Mouse (Mus musculus) mouse trophoblast stem cell (cell line): Measurements from ENCODE around the gene F12.

Experiments
- in situ Hi-C, 2 experiments: fragments of 300-500 bp; cut with MseI, MboI; formaldehyde crosslinking; loops; 2 replicates in 1 of 2; 3 replicates in 1 of 2; pipeline ENCODE4 v1.15.1; 2025

F12 gene

DNA sequence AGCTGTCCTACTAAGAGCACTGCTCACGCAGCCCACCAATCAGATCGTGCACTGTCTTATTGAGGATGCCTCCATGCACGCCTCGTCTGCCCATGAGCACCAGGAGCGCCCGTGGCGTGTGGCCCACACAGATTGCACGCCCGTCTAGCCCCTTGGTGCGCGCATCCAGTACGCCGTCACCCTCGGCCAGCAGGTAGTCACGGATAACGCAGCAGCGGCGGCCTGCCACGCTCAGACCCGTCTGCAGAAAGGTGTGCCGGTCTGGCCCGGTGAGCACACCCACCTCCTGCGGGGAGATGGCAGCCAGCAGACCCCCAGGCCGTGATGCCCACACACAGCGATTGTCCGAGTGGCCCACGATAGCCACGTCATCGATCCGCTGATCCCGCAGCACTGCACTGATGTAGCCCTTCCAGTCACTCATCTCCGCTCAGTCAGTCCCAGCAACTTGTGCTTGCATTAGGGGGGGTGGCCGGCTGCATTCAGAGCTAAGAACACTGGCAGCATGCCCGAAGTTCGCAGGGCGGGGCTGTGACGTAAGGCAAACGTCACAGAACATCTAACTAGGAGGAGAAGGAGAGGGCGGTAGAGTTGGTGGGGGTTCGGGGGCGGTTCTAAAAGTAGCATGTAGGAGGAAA is 11.7 kb downstream of the F12 start, which contains the start of gene Pfn3:
Gene Pfn3, minus strand, starts transcription at position 490 of the 638 bp plus-strand sequence.
- in situ Hi-C loops = loop anchor here in 1 of 2 experiments (5.0 kb wide), 1 partner anchor 52 kb away; no protein-coding TSS in a partner anchor

DNA sequence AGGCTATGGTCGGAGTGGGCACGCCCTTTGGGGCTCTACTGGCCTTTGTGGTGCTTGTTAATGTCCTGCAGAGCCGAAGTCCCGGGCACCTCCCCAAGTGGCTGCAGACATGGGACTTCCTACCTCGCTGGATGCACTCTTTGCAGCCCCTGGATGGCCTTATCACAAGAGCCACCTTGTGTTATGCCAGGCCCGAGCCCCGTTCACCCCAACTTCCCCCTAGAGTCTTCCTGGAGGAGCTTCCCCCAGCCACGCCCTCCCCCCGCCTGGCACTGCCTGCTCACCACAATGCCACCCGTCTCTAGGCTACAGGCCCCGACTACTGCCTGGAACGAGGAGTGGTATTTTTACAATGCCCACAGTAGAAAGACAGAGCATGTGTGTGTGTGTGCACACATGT is 13.3 kb downstream of the F12 start:
- in situ Hi-C loops = no loop called here

DNA sequence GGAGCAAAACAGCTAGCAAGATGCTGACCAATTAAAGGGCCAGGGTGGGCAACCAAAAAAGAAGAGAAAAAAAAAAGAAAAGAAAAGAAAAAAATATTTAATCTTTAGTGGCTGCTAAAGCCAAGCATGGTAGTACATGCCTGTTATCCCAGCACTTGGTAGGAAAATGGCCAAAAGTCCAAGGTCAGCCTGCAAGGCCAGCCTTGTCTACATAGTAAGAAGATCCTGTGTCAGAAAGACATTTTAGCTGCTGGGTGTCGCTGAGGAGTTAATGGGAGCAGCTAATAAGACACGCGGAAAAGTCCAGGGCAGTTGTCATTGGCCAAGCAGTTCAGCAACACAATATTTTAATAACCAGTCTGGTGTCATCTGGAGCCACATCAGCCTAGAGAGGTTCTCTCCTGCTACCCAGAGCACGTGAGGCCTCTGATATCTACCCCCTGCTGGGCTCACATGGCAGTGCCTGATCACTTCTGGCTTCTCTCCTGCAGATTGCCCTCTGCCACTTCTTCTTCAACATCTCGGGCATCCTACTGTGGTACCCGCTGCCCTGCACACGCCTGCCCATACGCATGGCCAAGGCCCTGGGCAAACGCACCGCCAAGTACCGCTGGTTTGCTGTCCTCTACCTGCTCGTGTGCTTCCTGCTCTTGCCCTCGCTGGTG is 13.8 kb downstream of the F12 start:
- in situ Hi-C loops = no loop called here

DNA sequence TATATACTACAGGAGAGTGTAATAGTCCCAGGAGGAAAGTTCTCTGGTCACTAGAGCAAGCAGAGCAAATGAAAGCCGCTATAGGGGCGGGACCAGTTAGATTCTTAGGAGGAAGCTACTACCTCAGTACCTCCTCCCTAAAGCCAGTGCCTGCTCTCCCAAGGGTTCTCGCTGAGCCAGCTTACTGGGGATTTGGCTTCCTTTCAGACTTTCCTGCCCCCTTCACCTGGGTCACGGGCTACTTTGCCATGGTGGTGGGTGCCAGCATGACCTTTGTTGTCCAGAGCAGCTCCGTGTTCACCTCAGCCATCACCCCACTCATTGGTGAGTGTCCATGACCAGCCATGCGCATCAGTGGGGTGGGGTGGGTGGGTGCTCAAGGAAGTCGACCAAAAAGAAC is 14.8 kb downstream of the F12 start:
- in situ Hi-C loops = no loop called here

DNA sequence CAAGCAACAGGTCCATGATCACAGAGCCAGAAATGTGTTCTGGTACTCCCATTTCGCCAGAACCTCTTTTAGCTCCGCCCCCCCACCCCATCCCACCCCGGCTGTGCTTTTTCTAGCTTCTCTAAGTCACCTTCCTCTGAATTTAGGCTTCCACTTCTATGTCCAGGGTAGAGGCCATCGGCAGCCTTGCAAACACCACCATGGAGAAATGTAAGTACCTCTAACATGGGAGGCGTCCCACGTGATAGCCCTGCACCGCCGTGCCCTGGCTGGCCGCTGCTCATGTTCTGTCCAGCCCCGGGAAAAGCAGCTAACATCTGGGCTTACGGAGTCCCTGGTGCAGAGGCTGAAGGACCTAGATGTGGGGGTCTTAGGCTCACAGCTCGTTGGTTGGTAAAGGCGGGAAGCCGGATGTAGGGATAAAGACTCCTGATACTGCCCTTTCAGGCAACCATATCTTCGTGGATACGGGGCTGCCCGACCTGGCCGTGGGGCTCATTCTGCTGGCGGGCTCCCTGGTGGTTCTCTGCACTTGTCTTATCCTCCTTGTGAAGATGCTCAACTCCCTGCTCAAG is 18.0 kb downstream of the F12 start:
- in situ Hi-C loops = loop anchor here in 1 of 2 experiments (5.0 kb wide), 1 partner anchor 59 kb away; no protein-coding TSS in a partner anchor

DNA sequence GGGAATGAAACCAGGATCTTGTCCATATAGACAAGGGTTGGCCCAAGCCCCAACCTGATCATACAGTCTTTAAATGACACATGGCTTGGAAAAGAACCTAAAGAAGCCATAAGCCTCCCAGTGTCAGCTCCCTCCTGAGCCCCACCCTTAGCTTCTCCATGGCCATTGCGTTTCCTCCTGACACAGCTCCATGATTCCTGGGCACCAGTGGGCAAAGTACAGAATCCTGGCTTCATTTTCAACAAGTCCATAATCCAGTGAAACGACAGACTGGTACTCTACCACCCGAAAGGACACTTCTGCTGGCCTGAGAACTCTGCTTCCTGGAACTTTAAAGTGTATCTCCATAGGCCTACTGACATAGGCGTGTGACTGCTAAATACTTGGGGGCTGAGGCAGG is 19.3 kb downstream of the F12 start:
- in situ Hi-C loops = loop anchor here in 1 of 2 experiments (5.0 kb wide), 1 partner anchor 60 kb away; no protein-coding TSS in a partner anchor

DNA sequence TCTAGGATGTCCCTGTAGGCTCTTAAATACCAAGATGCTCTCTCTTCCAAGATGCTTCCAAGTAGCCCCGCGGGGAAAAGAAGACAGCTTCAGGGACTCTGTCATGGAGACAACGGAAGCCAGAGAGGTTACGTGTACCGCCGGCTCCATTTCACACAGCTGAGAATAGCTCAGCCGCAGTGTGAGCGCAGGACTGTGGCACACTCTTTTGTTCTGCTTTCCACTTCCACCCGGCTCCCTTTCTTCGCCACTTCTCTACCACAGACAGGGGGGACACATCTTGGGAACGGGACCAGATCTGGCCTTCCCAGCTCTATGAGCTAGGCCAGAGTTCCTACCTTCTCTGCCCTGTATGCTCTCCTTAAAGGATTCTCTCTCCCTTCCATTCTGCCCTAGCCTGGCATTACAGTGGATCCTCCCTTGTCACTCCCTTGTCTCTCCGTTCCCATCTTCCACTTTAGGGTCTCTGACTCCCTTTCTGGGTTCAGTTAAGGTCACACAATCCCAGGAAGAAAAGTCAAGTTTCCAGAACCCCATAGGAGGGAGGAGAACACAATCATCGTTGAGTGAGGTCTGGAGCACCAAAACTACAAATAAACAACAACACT is 20.7 kb downstream of the F12 start:
- in situ Hi-C loops = loop anchor here in 1 of 2 experiments (5.0 kb wide), 1 partner anchor 61 kb away; no protein-coding TSS in a partner anchor

DNA sequence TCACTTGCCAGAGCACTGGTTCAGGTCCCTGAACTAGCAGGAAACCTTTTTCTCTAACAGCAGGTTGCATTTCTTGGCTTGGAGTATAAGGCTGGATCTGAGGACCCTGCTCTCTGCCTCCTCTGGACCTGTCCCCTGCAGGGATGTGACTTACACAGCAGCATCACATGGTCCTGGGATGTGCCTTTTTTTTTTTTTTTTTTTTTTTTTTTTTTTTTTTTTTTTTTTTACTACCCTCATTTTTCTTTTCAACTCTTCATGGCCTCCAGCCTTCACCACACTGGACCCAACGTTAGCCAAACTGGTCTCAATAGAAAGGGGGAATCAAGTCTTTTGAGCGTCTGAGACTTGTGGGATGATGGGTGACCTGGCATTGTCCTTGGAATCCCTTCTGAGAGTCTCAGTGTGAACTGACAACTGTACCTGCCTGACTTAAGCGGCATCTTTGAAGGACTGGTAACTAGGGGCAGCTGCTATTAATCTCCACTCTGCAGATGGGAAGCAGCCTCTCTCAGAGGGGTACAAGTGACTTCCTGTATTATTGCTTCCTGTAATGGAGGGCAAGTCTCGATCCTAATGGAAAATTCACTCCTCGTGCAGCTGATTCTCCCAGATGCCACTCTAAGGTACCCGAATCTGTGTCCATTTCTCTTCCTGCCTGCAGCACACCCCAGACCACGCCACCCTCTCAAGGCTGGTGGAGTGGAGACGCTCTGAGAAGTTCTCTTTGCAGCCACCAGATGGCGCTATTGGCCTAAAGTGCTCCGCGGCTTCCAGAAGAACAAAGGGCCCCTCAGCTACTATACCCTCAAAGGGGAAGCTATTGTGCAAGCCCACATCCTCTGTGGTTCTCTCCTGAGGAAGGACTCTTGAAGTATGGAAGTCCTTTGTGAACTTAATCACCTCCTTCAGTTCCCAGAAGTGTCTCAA is 21.5 kb downstream of the F12 start:
- in situ Hi-C loops = loop anchor here in 1 of 2 experiments (5.0 kb wide), 1 partner anchor 62 kb away; no protein-coding TSS in a partner anchor

DNA sequence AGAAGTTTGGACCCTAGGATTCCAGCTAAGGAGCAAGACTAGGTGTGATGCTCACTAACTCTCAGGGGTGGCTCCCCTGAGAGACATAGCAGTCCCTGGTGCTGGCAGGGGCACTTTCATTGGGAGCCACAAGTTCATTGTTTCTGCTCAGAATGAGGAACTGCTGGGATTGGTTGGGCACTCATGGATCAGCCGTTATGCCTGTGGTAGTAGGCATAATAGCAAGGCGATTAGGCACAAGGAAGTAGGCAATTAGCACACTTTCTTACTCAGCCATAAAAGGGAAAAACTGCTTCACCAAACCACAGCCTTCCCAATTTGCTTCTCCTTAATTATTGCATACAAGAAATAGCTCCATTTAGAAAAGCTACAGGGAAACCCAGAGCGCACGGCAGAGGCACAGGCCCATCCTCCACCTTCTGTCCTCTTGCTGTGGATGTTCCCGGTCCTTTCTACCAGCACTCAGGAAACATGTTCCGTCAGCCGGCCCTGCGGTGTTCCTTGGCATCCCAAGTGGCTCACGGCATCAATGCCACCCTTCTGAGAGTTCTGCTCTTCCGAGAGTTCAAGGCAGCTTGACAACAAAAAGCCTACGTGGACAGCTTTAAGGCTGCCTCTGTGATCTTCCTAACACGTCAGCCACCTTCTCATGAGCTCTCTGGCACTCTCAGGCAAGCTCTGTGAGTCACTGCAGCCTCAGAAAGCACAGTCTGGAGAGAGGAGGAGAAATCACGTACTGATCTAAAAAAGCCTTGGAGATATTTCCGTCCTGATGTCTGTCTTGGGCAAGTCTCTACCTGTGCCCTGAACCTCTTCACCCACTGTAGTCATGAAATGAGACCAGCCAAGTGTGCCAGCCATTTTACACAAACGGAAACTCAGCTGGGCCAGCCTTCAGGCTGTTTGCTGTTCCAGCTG is 22.4 kb downstream of the F12 start:
- in situ Hi-C loops = no loop called here

DNA sequence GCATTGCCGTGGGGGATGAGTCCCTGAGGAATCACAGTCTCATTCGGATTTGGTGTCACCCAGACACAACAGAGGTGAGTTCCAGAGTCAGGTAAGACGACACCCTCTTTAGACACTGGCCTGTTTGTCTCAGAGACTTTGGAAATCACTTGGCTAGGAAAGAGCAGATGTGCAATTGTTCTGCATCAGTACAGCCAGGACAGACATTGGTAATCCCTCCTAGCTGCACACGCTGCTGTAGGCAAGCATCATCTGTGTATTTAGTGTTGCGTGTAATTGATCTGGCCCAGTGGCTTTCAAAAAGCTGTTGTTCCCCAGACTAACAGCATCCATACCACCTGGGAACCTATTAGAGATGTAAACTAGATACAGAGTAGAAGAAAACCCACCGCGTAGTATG is 23.3 kb downstream of the F12 start:
- in situ Hi-C loops = no loop called here

DNA sequence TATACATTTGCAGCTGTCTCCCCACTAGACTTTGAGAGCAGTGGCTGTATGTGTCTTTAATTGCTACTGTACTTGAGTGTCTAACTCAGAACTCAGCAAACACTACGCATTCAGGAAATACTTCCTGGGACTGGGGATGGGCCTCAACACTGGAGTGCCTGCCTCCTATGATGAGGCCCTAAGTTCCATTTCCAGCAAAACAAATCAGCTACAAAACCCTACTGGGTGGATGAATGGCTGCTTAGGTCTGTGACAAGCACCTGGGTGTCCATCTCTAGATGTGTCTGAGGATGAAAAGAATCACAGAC is 26.6 kb downstream of the F12 start:
- in situ Hi-C loops = no loop called here

DNA sequence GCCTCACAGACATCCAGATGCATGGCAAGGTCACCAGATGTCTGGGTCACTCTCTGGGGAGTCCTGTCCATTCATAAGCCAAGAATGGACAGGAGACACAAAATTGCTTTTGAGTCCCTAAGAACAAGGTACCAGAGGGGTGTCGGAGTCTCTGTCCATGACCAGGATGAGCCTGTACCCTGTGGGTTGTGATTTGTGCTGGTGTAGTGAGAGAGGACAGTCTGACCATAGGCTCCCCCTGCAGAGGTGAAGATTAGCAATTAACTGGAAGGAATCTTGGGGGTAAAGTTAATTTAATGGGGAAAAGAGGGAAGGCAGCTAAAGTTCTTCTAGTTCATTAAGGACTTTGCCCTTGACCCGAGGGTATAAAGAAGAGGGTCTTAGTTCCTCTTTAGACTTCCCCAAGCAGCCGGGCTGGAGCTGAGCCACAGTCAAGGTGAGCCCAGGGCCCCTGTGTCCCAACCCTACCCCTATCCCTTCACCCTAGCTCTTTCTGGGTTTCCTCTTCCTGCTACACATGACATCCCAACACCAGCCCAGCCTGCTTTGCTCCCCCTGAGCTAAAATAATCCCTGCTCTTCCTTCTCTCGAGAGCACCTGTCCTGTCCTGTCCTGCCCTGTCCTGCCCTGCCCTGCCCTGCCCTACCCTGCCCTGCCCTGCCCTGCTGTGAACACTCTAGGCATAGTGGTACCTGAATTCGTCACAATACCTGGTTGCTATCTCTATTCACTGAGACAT is 27.1 kb downstream of the F12 start:
- in situ Hi-C loops = no loop called here

DNA sequence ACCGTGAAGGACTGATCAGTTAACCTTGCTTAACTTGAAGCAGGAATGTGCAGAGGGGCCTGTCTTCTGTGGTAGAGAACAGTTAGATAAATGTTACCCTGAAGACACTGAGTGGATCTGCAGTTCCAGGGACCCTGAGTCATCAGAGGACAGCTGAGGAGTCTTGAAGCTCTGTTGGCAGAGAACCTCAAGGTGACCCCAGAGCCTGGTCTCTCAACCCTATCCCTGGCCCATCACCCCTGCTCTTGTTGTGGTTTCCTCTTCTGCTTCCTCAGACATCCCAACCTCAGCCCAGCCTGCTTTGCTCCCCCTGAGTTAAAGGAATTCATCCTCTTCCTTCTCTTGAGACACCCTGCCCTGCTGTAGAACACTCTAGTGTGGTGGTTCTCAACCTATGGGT is 28.5 kb downstream of the F12 start, which contains the start of gene Slc34a1:
Gene Slc34a1, plus strand, starts transcription at position 100 of the 400 bp plus-strand sequence.
- in situ Hi-C loops = no loop called here

DNA sequence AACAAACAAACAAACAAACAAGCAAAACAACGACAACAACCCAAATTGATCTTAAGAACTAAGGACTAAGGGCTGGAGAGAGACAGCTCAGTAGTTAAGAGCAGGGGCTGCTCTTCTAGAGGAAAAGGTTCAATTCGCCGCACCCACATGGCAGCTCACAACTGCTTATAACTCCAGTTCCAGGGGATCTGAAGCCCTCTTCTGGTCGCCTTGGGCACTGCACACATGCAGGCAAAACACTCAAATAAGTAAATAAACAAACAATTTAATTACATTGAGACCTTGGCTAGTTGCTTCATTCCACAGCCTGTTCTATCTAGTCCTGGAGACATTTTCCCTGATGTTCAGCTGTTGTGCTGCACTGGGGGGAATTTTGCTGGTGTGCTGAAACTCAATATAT is 33.7 kb downstream of the F12 start:
- in situ Hi-C loops = no loop called here

DNA sequence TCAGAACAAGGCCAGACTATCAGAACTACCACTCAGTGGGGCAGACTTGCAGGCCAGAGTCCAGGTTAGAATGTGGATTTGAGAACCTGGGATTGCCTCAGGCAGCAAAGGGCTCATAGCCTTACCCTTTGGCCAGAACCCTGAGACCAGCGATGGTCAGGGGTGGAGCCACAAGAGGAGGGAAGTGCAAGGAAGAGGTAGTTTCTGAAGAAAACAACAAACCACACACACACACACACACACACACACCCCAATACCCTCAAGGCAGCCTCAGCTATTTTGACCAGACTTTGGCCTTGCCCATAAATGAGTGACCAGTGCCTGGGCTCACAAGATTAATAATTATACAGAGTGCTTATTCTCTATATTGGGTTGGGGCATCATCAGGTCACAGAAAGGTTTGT is 35.0 kb downstream of the F12 start:
- in situ Hi-C loops = no loop called here

DNA sequence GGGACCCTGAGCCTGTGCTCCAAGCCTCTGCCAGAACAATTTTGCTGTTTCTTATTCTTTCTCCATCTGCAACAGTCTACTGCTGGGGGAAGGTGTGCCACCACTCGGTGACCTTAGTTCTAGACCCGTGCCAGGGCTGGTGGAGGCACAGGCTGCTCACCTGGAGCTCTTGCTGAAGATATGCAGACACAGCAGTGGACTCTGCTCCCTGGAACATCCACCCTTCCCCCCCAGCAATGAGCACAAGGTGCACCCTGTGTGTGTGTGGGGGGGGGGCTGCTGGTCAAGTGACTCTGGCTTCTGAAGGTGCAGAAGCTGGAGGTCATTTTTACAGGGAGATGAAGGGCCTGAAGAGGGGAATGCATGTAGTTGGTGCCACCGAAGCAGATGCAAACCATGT is 35.9 kb downstream of the F12 start:
- in situ Hi-C loops = no loop called here

DNA sequence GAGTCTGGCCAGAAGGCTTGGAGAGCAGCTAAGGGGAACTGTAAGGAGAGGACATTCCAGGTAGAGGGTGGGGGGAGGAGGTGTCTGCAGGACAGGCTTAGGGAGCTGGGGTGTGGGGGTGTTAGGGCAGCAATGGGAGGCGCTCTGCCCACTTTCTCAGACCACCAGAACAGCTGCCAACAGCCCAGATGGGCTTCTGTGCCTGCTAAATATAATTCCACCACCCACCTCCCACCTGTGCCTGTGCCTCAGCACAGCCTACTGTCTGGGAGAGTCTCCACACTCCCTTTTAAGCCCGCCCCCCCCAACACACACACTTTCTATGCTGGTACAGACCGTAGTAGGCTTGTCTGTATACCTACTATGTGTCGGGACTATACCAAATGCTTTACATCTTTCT is 44.8 kb downstream of the F12 start:
- in situ Hi-C loops = no loop called here

DNA sequence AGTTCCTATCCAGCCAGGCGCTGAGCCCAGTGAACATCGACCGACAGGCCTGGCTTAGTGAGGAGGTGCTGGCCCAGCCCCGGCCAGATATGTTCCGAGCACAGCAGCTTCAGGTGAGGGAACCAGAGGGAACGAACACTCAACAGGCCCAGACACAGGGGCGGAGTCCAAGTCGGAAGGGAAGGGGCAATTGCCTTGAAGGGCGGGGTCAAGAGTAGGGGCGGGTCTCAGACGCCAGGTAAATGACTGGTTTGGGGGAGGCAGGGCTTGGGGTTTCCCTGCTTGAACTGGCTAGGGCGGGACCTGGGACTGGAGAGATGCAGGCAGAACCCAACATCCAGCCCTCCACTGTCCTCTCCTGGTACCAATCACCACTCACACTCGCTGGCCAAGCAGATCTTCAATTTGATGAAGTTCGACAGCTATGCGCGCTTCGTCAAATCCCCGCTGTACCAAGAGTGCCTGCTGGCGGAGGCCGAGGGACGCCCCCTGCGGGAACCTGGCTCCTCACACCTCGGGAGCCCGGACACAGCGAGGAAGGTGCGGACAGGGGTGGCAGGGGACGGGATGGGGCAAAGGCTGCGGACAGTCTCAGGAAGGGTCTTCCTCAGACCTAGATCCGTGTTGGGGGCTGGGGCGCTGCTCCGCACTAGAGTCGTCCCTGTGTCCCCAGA is 47.5 kb downstream of the F12 start:
- in situ Hi-C loops = no loop called here

DNA sequence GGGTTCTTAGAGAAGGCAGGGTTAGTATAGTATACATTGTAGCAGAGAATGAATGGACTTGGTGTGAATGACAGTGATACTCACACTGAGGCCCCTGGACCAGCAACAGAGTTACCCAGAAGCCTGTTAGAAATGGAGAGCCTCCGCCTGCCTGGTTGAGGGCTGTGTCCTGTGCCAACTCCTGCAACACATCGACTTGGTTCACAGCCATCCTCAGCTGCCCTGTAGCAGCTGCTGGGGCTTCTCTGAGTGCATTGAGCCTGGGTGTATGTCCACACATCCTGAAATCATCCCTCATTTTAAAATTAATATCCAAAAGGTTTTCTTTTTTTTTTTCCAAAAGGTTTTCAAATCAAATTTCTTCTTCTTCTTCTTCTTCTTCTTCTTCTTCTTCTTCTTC is 50.7 kb downstream of the F12 start:
- in situ Hi-C loops = no loop called here
